Mouse (Mus musculus) brain, adult 10 weeks (tissue): Measurements from ENCODE around the gene Cebpz. TPM values are rescaled to one million over a fixed set of nuclear protein-coding genes. Genes with fewer than 3 reads are reported as not detected.

Experiments used
- polyA plus RNA-seq: library from polyadenylated mRNA; stranded (reverse); fragments of 350-450 nt; fragmentation: Illumina TruSeq; extraction: RNeasy Lipid Tissue Mini Kit (QIAGEN cat#74804); gene quantifications from one replicate; pipeline ENCODE4 v1.2.3, GENCODE M21; 2015; ENCODE audit warnings: low read depth, low replicate concordance

Gene Cebpz
- 26.5 TPM for polyA plus RNA-seq

GRCm38 (mm10) chr17:78936466-78937228 is at the start of gene Cebpz, which contains the start of gene Ndufaf7:
Gene Cebpz (minus strand): TSS chr17:78937066.
Gene Ndufaf7 (plus strand): TSS chr17:78937136.

GRCm38 (mm10) chr17:78916369-78916813 is 20.5 kb downstream of the Cebpz start, which contains the start of gene Cebpzos:
Gene Cebpzos (plus strand): TSS chr17:78916500.

GRCm38 (mm10) chr17:78906892-78907291 is 30.0 kb downstream of the Cebpz start, which contains the start of gene Sult6b1:
Gene Sult6b1 (minus strand): TSS chr17:78906992.

GRCm38 (mm10) chr17:78882401-78883112 is 54.3 kb downstream of the Cebpz start, which contains the start of gene Eif2ak2:
Gene Eif2ak2 (minus strand): TSS chr17:78882573.

Other genes with a start within 250 kb of the Cebpz start
- 34.8 TPM for gene Strn, start 199.9 kb downstream of the Cebpz start, polyA plus RNA-seq
- 33.5 TPM for gene Heatr5b, start 101.7 kb downstream of the Cebpz start, polyA plus RNA-seq
- gene Gpatch11, start 101.5 kb downstream of the Cebpz start, polyA plus RNA-seq, result 36.2 TPM
- gene Eif2ak2, start 54.5 kb downstream of the Cebpz start, polyA plus RNA-seq, result 3.6 TPM
- 0.67 TPM for gene Sult6b1, start 30.1 kb downstream of the Cebpz start, polyA plus RNA-seq
- 81.6 TPM for gene Cebpzos, start 20.6 kb downstream of the Cebpz start, polyA plus RNA-seq
- 72.4 TPM for gene Ndufaf7, start 70 bp upstream of the Cebpz start, polyA plus RNA-seq
- gene Prkd3, start 83.8 kb upstream of the Cebpz start, polyA plus RNA-seq, result 12.8 TPM
- gene Qpct, start 114.8 kb upstream of the Cebpz start, polyA plus RNA-seq, result 21.4 TPM